Mouse (Mus musculus) heart, postnatal 10 days (tissue): ENCODE measurements around the gene Upf2. TPM values are rescaled to one million over a fixed set of nuclear protein-coding genes. Genes with fewer than 3 reads are reported as not detected.
A peak's percentile ranks its signal among the peaks of the same experiment; 100 is the strongest.
"Not testable (repeated sequence)": the region's sequence is repeated elsewhere in the genome, so short reads cannot be mapped to it uniquely, and the experiment has no call there.

Experiments
- DNase-seq, 2 experiments: peaks; one replicate each; pipeline ENCODE4 v3.0.0; 2021
- intact Hi-C: fragments of 180-260 bp; cut with DNase I; formaldehyde crosslinking; loops from one replicate; pipeline ENCODE4 v1.15.1; 2025
- total RNA-seq, 2 experiments: library from RNA; stranded (reverse); gene quantifications; 2 replicates each; pipeline ENCODE4 v1.2.3; 2021

The Upf2 gene
- total RNA-seq, 2 experiments from 2014 or later, result 11.6 to 15.5 TPM

DNA sequence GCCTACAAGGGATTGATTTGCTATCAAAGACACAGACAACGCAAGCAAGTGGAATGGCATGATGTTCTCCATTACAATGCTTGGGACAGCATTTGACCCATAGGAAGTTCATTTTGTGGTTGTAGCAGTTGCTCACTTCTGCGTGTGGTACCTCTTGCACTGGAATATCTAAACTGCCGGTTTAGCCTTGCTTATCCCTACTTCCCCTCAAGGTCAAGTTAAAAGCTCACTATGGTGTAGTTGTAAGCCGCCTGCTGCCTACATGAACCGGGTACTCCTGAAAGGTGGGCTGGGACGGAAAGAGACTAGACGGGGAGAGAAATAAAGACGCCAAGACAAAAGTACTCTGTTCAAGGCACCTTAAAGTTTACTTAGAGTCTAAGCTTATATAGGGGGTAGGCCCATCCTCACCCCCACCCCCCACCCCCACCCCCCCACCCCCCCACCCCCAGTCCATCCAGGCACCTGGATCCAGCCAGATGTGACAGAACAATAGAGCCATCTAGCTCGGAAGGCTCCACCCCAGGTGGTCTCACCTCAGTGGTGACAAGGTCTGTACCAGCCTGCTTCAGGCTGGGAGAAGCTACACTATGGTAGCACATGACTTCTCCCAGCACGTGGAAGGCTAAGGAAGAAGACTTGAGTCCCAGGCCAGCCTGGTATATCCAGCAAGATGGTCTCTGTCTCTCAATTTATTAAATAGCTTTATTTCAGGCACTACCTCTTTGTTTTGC, 109.0 kb downstream of the Upf2 start:
- intact Hi-C loops, result no loop called here
- DNase-seq, result no peak

DNA sequence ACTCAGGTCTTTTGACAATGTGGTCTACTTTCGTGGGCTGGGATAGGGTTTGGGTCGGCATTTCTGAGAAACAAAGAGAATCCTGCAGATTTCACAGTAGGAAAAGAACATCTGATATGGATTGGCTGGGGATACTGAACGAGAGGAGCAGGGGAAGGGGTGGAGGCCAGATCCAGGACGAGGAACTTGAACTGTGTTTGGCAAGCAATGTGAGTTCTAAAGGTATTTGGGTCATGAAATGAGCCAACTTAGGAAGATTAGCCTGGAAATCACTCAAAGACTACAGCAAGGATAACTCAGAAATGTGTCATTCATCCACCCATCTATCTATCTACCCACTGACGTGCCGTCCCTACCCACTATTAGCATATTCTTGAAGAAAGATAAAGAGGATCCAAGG, 116.1 kb downstream of the Upf2 start:
- intact Hi-C loops, result no loop called here
- no peak for DNase-seq

DNA sequence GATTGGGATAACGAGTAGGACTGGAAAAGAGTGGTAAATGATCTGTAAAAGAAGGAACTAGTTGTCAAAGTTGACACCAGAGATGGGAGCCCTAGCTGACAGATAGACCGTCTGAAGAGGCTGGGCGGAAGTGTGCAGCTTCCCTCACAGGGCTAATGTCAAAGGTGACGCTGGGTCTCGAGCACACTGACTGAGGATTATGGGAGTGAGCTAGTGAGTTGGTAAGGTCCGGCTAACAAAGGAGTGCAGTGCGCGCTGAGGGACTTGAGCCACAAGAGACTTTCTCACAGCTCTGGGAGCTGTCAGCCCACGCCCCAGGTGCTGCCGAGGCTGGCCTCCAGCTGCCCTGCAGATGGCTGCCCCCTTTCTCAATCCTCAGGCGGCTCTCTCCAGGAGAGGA, 119.7 kb downstream of the Upf2 start:
- DNase-seq, result no peak
- intact Hi-C loops, result no loop called here

DNA sequence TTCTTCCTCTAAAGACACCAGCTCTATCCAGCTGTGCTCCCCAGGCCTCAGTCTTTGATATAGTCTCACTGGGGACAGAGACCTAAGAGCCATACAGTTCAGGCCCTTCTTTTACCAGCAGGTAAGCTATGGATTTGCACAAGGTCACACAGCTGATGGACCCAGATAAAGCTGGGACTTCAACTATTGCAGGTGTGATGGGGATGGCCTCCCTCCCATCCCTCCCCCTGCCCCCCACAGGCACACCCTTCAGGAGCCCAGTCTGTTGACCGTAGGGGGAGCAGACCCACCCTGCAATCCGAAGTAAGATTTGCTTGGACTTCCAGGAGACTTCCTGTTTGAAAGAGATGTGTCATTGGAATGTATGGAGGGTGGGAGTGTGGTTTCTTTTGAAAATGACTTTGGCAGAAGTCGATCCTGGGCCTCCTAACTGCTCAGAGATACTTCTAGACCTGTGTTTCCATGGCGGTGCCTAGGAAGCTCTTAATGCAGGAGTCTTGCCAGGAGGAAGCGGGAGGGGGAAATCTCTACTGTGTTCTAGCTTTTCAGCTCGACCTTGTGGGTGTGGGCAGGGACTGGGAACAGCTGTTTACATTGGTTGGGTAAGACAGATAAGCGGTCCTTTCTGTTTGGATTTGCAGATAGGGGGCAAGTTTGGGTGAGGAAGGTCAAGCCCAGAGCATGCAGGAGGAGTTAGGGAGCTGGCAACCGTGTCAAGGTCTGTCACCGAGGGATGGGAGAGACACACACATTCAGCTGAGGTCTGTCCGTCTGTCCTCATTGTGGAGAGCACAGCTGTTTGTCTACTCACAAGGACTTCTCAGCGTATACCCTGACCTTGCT, 120.5 kb downstream of the Upf2 start:
- intact Hi-C loops, result no loop called here
- peak; percentile 18 for DNase-seq

DNA sequence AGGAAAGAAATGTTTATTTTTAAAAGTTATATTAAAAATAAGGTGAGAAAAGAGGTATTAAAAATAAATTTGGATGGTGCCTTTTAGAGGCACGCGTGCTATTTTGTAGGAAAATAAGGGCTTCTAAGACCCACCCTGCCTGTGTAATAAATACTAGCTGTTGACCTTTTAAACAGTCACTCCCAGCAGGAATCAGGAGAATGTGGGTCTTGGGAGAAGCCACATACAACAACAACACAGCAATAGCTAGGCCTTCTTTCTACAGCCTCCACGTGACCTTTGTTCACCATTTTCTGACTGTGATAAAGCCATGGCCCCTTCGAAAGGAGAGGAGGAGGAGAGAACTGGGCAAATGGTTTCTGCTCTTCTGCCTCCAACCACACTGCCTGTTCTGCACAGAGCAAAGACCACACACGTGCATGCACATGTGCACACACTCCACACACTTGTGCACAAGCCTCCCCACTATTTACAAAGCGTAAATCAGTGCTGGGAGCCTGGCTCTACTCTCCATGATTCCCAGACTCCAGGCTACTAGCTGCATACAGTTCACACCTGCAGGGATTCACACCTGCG, 121.5 kb downstream of the Upf2 start:
- DNase-seq, result no peak
- intact Hi-C loops, result no loop called here

DNA sequence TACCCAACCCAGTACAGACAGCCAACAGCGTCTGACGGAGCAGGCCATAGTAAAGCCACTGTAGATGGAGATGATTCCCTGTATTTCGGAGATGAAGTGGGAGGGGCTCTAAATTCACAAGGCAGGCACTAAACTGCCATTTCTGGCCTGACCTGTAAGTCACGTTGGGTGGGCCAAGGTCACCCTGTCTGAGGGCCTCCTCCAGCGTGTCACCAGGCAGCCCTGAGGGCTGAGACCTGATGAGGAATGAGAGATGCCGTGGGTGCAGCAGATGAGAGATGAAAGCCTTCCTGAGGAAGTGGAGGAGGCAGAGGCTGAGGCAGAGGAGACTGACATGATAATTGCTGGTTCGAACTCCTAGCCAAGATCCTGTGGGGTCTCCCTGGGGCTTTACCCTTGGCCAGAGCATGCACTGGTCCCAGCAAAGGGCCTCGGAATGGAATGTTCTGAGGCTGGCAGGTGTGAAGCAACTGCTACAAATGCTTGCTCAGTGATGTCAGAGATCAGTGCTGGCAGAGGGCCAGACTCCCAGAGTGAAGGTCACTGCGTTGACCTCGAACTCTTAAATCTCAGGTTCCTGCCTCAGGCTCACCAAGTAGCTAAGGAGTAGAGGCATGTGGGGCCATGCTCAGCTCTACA, 123.7 kb downstream of the Upf2 start:
- intact Hi-C loops, result no loop called here
- DNase-seq, result peak; percentile 48 to 51

DNA sequence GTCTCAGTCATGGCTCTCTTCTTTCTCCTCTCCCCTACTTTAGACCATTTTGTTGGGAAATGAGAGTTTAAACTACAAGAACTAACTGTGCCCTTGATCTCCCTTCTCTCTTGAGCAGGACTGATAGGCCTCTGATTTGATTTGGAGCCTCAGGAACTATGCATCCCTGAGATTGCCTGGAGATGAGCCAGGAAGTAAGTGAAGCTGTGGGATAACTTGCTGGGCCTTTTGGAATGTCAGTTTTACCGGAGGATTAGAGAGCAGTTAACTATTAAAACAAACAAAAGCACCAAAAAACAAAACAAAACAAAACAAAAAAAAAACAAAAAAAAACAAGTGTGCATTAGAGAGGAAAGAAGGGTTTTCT, 124.2 kb downstream of the Upf2 start:
- DNase-seq, result no peak
- intact Hi-C loops, result no loop called here

DNA sequence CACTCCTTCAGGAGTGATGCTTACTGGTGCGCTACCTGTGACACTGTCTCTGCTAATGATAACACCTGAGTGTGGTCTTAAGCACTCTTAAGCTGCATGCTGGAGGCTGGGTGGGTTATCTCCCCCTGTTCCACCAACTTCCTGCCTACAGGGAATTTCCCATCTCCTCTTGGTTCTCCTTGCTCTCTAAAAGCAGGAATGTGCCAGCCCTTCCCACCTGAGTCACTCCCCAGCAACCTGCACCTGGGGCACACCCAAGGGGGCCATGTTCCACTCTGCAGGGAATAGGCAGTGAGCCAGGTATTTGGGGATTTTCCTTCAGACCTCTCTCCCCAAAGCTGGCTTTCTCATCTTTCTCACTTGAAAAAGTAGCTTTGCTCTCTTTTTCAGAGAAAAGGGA, 128.8 kb downstream of the Upf2 start:
- DNase-seq, result no peak
- intact Hi-C loops, result no loop called here

DNA sequence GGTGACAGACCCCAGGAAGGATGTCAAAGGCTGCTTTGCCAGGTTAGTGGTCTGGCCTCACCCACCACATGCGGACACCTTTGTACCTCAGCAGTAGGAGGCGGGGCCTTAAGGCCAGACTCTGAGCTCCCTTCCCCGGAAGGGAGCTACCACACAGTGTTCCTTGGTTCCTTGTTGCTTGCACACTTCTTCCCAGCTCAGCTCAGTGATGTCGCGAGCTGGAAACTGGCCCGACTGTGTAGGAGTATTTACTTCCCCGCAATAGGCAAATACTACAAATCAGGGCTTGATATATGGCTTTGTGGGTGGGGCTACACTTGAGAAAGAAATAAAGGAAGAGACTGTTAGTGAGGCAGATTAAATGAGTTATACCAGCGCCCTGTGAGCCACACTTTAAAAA, 129.8 kb downstream of the Upf2 start:
- intact Hi-C loops, result no loop called here
- DNase-seq, result no peak

DNA sequence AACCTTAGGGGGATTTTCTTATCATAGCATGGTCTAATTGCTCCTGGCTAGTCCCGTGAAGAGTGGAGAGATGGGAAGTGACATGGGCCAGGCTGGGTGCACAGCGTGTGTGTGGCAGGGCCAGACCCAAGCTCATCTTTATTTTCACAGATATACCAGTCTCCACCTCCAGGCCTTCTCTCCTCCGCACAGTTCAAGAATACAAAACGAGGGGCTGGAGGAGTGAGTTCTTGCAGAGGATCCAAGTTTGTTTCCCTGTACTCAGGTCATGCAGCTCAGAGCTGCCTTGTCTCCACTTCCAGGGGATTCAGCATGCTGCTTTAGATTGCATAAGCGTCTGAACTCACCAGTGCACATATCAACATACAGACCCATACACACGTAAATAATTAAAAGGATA, 131.3 kb downstream of the Upf2 start:
- intact Hi-C loops, result no loop called here
- no peak for DNase-seq

DNA sequence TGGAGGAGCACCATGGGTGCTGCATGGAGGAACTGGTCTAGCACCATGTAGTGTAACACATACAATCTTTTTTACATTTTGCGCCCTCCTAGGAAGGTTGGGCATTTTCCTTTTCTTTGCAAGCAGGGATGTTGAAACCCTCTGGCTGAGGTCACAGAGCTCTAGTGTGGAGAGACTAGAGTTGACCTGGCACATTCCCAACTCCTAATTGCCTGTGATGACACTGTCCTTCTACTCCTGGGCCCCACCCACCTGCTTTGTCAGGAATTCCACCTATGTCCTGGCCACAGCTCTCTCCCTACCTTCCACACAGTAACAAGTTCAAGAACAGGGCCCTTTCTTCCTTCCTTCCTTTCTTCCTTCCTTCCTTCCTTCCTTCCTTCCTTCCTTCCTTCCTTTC, 132.4 kb downstream of the Upf2 start:
- DNase-seq, result no peak
- intact Hi-C loops, result no loop called here

DNA sequence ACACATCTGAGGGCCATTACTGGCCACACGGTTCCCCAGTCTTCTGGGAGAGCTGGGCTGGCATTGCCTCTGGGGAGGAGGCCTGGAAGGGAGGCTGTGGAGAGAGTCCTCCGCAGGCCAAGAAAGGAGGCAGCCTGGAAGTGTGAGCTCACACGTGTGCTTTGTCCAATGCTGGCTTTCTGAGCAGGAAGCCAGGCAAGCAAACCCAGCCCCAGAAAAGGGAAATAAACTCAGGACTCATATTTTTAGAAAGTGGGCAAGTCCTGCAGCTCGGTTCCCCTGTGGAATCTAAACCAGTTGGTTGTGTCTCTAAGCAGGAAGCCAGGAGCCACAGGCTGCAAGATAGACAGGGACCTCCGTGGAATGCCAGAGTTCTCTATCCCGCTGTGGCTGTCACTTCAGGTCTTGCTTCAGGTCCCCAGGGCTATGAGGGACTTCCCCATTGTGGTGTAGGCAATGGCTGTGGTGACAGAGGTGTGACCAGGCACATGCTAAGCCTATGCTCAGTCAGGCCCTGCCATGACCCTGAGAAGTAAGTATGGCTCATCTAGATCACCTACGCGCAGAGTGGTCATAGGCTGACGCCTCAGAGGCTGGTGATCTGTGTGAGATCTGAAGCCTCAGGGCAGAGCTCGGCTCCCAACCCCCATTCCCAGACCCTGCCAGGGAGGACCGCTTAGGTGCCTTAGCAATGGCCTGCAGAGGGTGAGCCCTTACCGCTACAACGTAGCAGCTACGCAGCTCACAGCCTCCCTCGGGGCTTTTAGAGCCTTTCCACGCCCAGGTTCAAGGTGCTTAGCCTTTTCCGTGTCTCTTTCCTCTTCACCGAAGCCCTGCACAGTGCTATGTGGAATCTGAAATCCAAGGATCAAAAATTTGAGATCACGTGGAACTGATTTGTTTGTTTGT, 134.6 kb downstream of the Upf2 start:
- intact Hi-C loops, result no loop called here
- no peak for DNase-seq

DNA sequence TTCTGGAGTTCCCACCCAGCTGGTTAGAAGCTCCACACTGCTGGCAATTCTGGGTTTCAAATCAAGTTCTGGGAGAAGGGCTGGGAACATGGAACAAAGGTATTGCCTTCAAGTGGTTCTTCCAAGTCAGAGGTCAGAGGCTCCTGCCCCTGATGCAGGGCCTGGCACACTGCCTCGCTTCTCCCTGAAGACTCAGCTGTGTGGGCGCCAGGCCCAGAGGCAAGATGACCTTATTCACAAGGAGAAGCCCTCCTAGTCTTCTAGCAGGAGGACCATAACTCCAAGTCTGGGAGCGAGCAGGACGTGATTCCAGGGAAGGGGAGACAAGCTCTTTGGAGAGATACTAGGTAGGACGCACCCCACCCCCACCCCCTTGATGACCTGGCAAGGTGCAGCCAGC, 135.9 kb downstream of the Upf2 start:
- intact Hi-C loops, result no loop called here
- DNase-seq, result no peak

DNA sequence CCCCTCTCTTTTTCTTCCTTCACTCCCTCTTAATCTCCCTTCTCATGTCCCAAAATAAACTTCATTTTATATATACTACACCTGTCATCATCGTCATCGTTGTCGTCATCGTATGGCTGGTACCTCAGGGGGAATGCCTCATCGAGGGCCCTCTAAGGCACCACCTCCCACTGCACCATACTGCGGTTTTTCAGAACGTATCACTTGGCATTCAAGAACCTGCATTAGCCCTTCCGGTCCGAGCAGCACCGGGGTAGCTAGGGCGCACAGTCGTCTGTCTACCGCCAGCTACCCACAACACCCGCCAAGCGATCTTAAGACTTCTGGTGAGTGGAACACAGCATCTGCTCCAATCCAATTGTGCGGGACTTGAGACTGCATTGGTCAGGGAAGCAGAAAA, 138.7 kb downstream of the Upf2 start:
- intact Hi-C loops, result not testable (repeated sequence)

DNA sequence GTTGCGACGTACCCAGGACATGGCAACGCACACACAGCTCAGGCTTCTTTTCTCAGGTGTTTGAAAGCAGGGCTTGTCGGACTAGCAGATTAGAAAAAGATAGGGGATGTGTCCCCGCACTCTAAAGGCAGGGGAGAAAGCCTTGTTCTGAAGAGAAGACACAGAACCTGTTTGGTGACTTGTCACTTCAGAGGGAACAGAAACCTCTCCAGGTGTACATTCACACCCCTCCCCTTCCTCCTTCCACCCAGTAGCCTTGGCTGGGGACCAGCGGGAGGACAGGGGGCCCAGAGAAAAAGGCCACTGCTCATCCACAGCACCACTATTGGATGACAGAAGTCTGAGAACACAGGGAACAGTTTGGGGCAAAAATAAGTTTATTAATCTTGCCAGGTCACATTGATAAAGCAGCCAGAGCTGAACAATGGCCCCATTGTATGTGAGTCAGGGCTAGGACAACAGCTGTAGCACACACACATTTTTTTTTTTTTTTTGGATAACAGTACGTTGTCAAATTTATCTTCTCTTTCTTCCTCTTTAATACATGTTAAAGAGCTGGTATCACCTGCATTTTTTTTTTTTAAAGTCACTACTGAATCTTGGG, 145.9 kb downstream of the Upf2 start:
- intact Hi-C loops, result no loop called here

More for the DNA sequence above, 138.7 kb downstream of the Upf2 start:
- not testable (repeated sequence) for DNase-seq

DNA sequence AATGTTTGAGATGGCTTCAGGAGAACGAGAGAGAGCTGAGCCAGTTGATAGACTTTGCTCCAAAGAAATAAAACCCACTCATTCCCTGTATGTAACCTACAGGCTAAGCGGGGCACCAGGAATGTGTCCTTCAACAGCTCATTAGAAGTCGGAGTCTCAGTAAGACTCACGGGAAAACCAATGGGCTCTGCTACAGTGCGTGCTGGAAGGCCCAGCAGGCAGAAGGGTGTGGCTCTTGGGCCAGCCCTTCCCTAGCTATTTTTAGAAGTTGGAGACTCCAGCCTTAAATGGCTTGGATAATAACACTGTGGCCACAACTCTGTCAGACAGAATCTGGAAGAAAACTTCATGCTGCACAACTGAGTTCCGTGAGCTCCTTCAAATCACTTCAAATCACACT, 147.7 kb downstream of the Upf2 start:
- peak; percentile 79 to 83 for DNase-seq
- intact Hi-C loops, result no loop called here

More for the DNA sequence above, 145.9 kb downstream of the Upf2 start:
- DNase-seq, result no peak

DNA sequence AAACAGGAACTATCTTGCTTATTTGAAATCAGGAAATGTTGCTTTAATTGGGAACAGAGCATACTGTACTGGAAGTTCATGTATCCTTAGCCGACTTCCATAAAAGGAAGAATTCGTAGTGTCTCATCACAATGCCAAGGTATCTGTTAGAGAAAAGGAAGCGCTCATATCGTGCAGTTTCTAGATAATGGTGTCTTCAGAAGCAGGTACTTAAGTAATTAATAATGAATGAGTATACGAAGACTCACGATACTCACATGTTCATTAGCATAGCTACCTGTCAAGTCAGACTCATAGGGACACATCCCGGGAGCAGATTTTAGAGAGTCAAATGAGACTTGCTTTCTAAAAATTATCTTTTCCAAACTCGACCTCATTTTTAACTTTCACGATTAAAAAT, 148.2 kb downstream of the Upf2 start:
- intact Hi-C loops, result no loop called here
- DNase-seq, result no peak

DNA sequence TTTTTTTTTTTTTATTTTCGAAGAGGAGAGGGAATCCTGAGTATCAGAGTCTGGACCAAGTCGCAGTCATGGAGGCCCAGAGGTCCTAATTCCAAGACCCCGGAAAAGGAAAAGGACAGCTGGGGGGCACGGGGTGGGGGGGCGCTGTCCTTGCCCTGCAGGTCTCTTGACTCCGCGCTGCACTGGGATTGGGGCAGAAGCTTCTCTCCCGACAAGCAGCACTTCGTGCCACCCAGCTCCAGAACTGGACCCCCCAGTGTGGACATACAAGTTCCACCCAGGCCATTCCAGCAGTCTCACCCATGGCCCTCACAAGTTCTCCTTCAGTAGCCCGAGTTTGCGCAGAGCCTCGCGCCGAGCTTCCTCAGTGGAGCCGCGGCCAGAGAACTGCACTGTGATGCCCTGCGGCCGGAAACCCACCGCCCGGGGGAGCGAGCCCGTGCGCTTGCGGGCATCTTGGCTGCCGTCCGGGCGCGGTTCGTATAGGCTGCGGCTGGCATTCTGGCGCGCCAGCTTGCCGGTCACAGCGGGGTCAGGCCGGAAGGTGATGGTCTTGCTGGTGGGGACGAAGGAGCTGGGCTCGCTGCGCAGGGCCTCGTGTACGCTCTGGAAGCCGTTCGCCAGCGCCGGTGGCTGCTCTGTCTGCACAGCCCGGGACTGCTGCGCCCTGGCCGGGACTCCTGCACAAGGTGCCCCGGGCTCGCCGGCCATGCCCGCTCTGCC, 148.9 kb downstream of the Upf2 start:
- DNase-seq, result peak; percentile 41 to 52
- intact Hi-C loops, result no loop called here

DNA sequence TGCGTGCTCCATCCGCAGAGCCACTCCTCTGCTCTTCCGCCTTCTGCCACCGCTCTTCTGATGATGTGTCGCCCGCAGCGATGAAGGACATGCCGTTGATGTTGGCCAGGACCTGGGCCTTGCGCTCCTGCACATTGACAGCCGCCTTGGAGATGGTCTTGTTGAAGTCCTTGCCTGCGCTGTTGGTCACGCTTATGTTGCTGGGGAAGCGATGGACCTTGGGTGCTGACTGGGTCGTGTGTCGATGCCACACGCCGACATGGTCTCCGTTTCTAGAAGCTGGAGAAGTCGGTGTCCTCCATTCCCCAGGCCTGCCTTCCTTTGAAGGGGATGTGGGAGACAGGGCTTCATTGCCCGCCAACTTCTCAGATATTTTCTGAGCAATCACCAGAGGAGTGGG, 149.5 kb downstream of the Upf2 start:
- DNase-seq, result no peak
- intact Hi-C loops, result no loop called here
